ENCODE assay signal across 21 mouse cellular contexts in the genomic region with DNA sequence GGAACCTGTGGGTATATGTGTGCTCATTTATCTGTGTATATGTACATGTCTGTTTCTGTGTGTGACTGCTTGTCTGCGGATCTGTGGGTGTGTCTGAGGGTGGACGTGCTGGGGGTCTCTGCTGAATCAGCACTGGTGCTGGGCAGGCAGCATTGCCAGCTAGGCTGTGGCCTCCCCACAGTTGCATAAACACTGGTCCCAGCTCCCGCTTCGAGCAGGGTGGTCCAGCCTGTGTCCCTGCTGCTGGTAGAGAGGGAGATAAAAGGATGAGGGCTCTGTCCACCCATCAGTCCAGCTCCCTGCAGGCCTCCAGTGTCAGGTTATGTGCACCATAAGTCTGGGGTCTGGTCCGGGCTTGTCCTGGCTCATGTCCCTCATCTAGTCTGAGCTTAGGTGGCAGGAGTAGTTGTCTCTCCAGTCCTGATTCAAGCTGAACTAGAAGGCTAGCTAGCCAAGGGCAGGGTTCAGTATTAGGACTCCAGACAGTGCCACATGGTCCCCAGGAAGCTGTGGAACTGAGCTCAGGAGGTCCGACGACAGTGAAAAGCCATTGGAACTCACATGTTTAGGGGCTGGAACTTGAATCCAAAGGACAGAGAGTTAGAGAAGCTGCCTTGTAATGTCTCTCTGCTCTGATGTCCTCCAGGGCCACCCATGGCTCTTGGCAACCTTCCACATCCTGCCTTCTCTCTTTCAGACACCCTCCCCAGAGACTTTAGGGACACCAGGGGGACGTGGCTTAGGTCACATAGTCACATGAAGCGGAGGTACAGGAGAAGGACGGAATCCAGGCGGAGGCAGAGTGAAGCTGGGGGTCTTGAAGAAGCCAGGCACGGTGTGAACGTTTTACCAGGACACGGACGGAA. TPM values are rescaled to one million over a fixed set of nuclear protein-coding genes. Genes with fewer than 3 reads are reported as not detected.
DNase-seq lines count a peak whose midpoint lies in the region; ATAC-seq and TF ChIP-seq lines count a peak whose summit lies in the region.
"Had no signal": no experiment of that assay in that cellular context is flagged by ENCODE, and none has a peak within 500 bp of the region (broad histone marks: within the 10 kb centered on the region; RNA-seq: fewer than 3 reads in every experiment).

No protein-coding gene starts in this region.

- H3K27me3 ChIP-seq in kidney, adult 2 months (replicated peaks; ENCODE audit: control insufficient read depth, insufficient read depth, low read length): no peaks in the 10 kb centered on the region
- no peaks in the 10 kb centered on the region for H3K27me3 ChIP-seq in heart, embryonic 14.5 days (ENCODE audit: control insufficient read depth, insufficient read depth, low read length)
- no peaks in the 10 kb centered on the region for H3K27me3 ChIP-seq in kidney, embryonic 15.5 days

- no peak for ATAC-seq in heart, embryonic 14.5 days (ENCODE audit: insufficient number of reproducible peaks, insufficient read depth, low FRiP score, low read depth)
- no peak for ATAC-seq in kidney, embryonic 15.5 days (replicated peaks; ENCODE audit: low FRiP score)
- ATAC-seq in megakaryocyte, adult 5-6 weeks (ENCODE audit: poor library complexity, severe bottlenecking): no peak
- ATAC-seq: inflammation-experienced regulatory T-cells, adult 6 months; liver, postnatal 0 days had no signal

- H3K4me1 ChIP-seq in kidney, adult 2 months (ENCODE audit: control insufficient read depth, insufficient read depth, low read length): no peaks in the 10 kb centered on the region
- peaks cover 18 to 24% of the 10 kb centered on the region in 2 experiments for H3K4me1 ChIP-seq in heart, embryonic 14.5 days (ENCODE audit: control insufficient read depth in 2 of 2, insufficient read depth in 2 of 2, low read length in 2 of 2)
- H3K4me1 ChIP-seq in kidney, embryonic 15.5 days: peaks cover 25% of the 10 kb centered on the region

- no peaks in the 10 kb centered on the region for H3K9me3 ChIP-seq in heart, embryonic 14.5 days (ENCODE audit: control insufficient read depth, low read length)
- H3K9me3 ChIP-seq in kidney, embryonic 15.5 days (replicated peaks): no peaks in the 10 kb centered on the region

- 0 out of 2 replicates have a peak overlapping the region, but pooled peaks have one; percentile 11 for H3K27ac ChIP-seq in kidney, adult 2 months (ENCODE audit: insufficient read depth, low read depth, low read length)
- H3K27ac ChIP-seq in heart, embryonic 14.5 days (replicated peaks in 1 of 2; ENCODE audit: control insufficient read depth in 1 of 2, insufficient read depth in 1 of 2, low read depth in 2 of 2, low read length in 2 of 2): peak overlapping the region; percentile 35 to 45
- peak overlapping the region; percentile 60 for H3K27ac ChIP-seq in kidney, embryonic 15.5 days

- TF ChIP-seq CTCF in kidney, adult 2 months (conservative IDR thresholded peaks at IDR 0.05; ENCODE audit: insufficient read depth, insufficient read length, low read depth, low read length): no peak

- no peak for TF ChIP-seq POLR2A in kidney, adult 2 months (IDR thresholded peaks at IDR 0.05; ENCODE audit: low read depth, low read length)

- H3K36me3 ChIP-seq in kidney, adult 2 months (ENCODE audit: control insufficient read depth, insufficient read depth, low read length): no peaks in the 10 kb centered on the region
- H3K36me3 ChIP-seq in heart, embryonic 14.5 days (ENCODE audit: control insufficient read depth, insufficient read depth, low read length): peaks cover 18% of the 10 kb centered on the region
- H3K36me3 ChIP-seq in kidney, embryonic 15.5 days: no peaks in the 10 kb centered on the region

- WGBS in kidney, adult 2 months: 80% methylated on average over 15 of the region's 15 CpGs
- 53% methylated on average over 15 of the region's 15 CpGs for WGBS in heart, embryonic 14.5 days
- 69% methylated on average over 15 of the region's 15 CpGs for WGBS in kidney, embryonic 15.5 days

- H3K9ac ChIP-seq in heart, embryonic 14.5 days (ENCODE audit: low read length): peak overlapping the region; percentile 55
- H3K9ac ChIP-seq in kidney, embryonic 15.5 days: no peak overlapping the region; the same call in 1 of the 2 replicates
- H3K9ac ChIP-seq: liver, postnatal 0 days had no signal

- peak; percentile 48 for DNase-seq in kidney, adult 2 months
- no peak for DNase-seq in kidney, adult 11 months
- peak; percentile 56 for DNase-seq in lung, postnatal 14 days
- no peak for DNase-seq in left cerebral cortex, adult 9 months (ENCODE audit: low spot score in 2 of 2)
- DNase-seq in cerebellum, adult 18-20 months: no peak
- DNase-seq: adrenal gland, adult 8-10 months; cerebellum, postnatal 36 days; liver, postnatal 0 days; midbrain, embryonic 14.5 days; thymus, adult 2 months had no signal

- no peak overlapping the region for H3K4me3 ChIP-seq in kidney, adult 2 months (ENCODE audit: insufficient read depth, low read depth, low read length)
- H3K4me3 ChIP-seq in heart, embryonic 14.5 days (ENCODE audit: control insufficient read depth in 1 of 2, insufficient read depth in 1 of 2, low read depth in 1 of 2, low read length in 2 of 2): no peak overlapping the region
- no peak overlapping the region for H3K4me3 ChIP-seq in kidney, embryonic 15.5 days (replicated peaks)
- H3K4me3 ChIP-seq: erythroblast, embryonic 14.5 days had no signal

- H3K4me2 ChIP-seq in heart, embryonic 14.5 days (ENCODE audit: low read length): peak overlapping the region; percentile 14
- no peak overlapping the region for H3K4me2 ChIP-seq in kidney, embryonic 15.5 days

RNA-seq across cellular contexts. Expression of a gene that starts 23.3 kb away (rescaled TPM):
- polyA plus RNA-seq in kidney, adult 2 months (2012; rRNA removed): not detected in 2 replicates
- polyA plus RNA-seq in heart, embryonic 14.5 days (2014; fragmentation: Nextera tagmentation; extraction: Ambion mirVana): not detected in 2 replicates
- polyA plus RNA-seq in kidney, embryonic 15.5 days (2015; fragmentation: Nextera tagmentation; extraction: Ambion mirVana): not detected in 2 replicates
- total RNA-seq in megakaryocyte, adult 5-6 weeks (2015): not detected in 2 replicates
- total RNA-seq in megakaryocyte, adult 5-6 weeks (2017): not detected in 2 replicates
- total RNA-seq: adrenal gland, adult 8-10 months; gastrocnemius, postnatal 4 days; layer of hippocampus, postnatal 14 days had no signal
- polyA plus RNA-seq: erythroblast, embryonic 14.5 days; inflammation-experienced regulatory T-cells, adult 6 months; limb, embryonic 11.5 days; liver, postnatal 0 days; midbrain, embryonic 14.5 days; neural tube, embryonic 11.5 days; spleen, adult 2 months; thymus, adult 2 months had no signal

RNA-seq across cellular contexts. Expression of a gene that starts 27.7 kb away (rescaled TPM):
- polyA plus RNA-seq in kidney, adult 2 months (2012; rRNA removed): 740 and 847 TPM in 2 replicates
- 22.2 and 23.9 TPM in 2 replicates for polyA plus RNA-seq in heart, embryonic 14.5 days (2014; fragmentation: Nextera tagmentation; extraction: Ambion mirVana)
- polyA plus RNA-seq in kidney, embryonic 15.5 days (2015; fragmentation: Nextera tagmentation; extraction: Ambion mirVana): 67.1 and 70.1 TPM in 2 replicates
- total RNA-seq in megakaryocyte, adult 5-6 weeks (2015): not detected in 2 replicates
- total RNA-seq in megakaryocyte, adult 5-6 weeks (2017): 0.77 TPM in 1 of 2 replicates, not detected in the other
- polyA plus RNA-seq: erythroblast, embryonic 14.5 days; inflammation-experienced regulatory T-cells, adult 6 months had no signal

RNA-seq across cellular contexts. Expression of a gene that starts 33.0 kb away (rescaled TPM):
- 1.6 and 11.5 TPM in 2 replicates for polyA plus RNA-seq in kidney, adult 2 months (2012; rRNA removed)
- 4,569 and 4,875 TPM in 2 replicates for polyA plus RNA-seq in heart, embryonic 14.5 days (2014; fragmentation: Nextera tagmentation; extraction: Ambion mirVana)
- 1.8 and 3.9 TPM in 2 replicates for polyA plus RNA-seq in kidney, embryonic 15.5 days (2015; fragmentation: Nextera tagmentation; extraction: Ambion mirVana)
- total RNA-seq in megakaryocyte, adult 5-6 weeks (2015): not detected in 2 replicates
- not detected in 2 replicates for total RNA-seq in megakaryocyte, adult 5-6 weeks (2017)
- total RNA-seq: CH12.LX; layer of hippocampus, postnatal 14 days had no signal
- polyA plus RNA-seq: erythroblast, embryonic 14.5 days; inflammation-experienced regulatory T-cells, adult 6 months had no signal

RNA-seq across cellular contexts. Expression of a gene that starts 39.2 kb away (rescaled TPM):
- not detected in 2 replicates for polyA plus RNA-seq in kidney, adult 2 months (2012; rRNA removed)
- not detected in 2 replicates for polyA plus RNA-seq in heart, embryonic 14.5 days (2014; fragmentation: Nextera tagmentation; extraction: Ambion mirVana)
- not detected in 2 replicates for polyA plus RNA-seq in kidney, embryonic 15.5 days (2015; fragmentation: Nextera tagmentation; extraction: Ambion mirVana)
- total RNA-seq in megakaryocyte, adult 5-6 weeks (2015): not detected in 2 replicates
- total RNA-seq in megakaryocyte, adult 5-6 weeks (2017): not detected in 2 replicates
- total RNA-seq: adrenal gland, adult 8-10 months; CH12.LX; gastrocnemius, postnatal 4 days; layer of hippocampus, postnatal 14 days had no signal
- polyA plus RNA-seq: inflammation-experienced regulatory T-cells, adult 6 months; limb, embryonic 11.5 days; liver, postnatal 0 days; midbrain, embryonic 14.5 days; neural tube, embryonic 11.5 days; spleen, adult 2 months had no signal

RNA-seq across cellular contexts. Expression of a gene that starts 51.9 kb away (rescaled TPM):
- not detected in 2 replicates for polyA plus RNA-seq in kidney, adult 2 months (2012; rRNA removed)
- polyA plus RNA-seq in heart, embryonic 14.5 days (2014; fragmentation: Nextera tagmentation; extraction: Ambion mirVana): not detected in 2 replicates
- not detected in 2 replicates for polyA plus RNA-seq in kidney, embryonic 15.5 days (2015; fragmentation: Nextera tagmentation; extraction: Ambion mirVana)
- not detected in 2 replicates for total RNA-seq in megakaryocyte, adult 5-6 weeks (2015)
- not detected in 2 replicates for total RNA-seq in megakaryocyte, adult 5-6 weeks (2017)
- total RNA-seq: adrenal gland, adult 8-10 months; CH12.LX; gastrocnemius, postnatal 4 days had no signal
- polyA plus RNA-seq: erythroblast, embryonic 14.5 days; inflammation-experienced regulatory T-cells, adult 6 months; limb, embryonic 11.5 days; liver, postnatal 0 days; midbrain, embryonic 14.5 days; neural tube, embryonic 11.5 days; spleen, adult 2 months; thymus, adult 2 months had no signal

Comparison
In these comparisons a context has a peak if more than half of its experiments do, and no peak if none do; other contexts are left out.
1. DNase-seq: peak in kidney, adult 2 months (single experiment) and lung, postnatal 14 days (single experiment); none in kidney, adult 11 months (single experiment), left cerebral cortex, adult 9 months (0 of 2) and cerebellum, adult 18-20 months (0 of 2).
2. RNA of a gene that starts 27.7 kb away (polyA plus RNA-seq): 740 to 847 TPM in kidney, adult 2 months; 67.1 to 70.1 TPM in kidney, embryonic 15.5 days and 22.2 to 23.9 TPM in heart, embryonic 14.5 days; every median in the first group is over 10 times any median in the second.
3. RNA of a gene that starts 33.0 kb away (polyA plus RNA-seq): 4,569 to 4,875 TPM in heart, embryonic 14.5 days; 1.6 to 11.5 TPM in kidney, adult 2 months and 1.8 to 3.9 TPM in kidney, embryonic 15.5 days; every median in the first group is over 100 times any median in the second.
4. Peak in every context shown above with its lines, with median percentiles within 50 percentile points of each other: H3K27ac ChIP-seq.